Mouse (Mus musculus) layer of hippocampus, adult 6 months (tissue): ENCODE data around the gene Gm3127. TPM values are rescaled to one million over a fixed set of nuclear protein-coding genes. Genes with fewer than 3 reads are reported as not detected.

Source experiments
- long read RNA-seq, 2 experiments: library from polyadenylated mRNA; unstranded; transcript quantifications; one replicate each; pipeline ENCODE4 v2.0.0; 2019 to 2020
- polyA plus RNA-seq: library from polyadenylated mRNA; unstranded; fragments of <200 nt; fragmentation: Nextera tagmentation; gene quantifications from 2 replicates; pipeline ENCODE4 v1.2.3, GENCODE M21; 2021

Gene Gm3127
- not detected in 2 replicates for polyA plus RNA-seq
- long read RNA-seq, experiment 1: 0 reads
- long read RNA-seq, experiment 2: 0 reads

GRCm38 (mm10) chr14:4164730-4165129 lies at the start of gene Gm3127:
Gm3127 (plus strand) TSS chr14:4165030.

GRCm38 (mm10) chr14:4182491-4183210 lies 17.8 kb downstream of the Gm3127 start, which contains the start of gene Gm2974:
Gm2974 (plus strand) TSS chr14:4182576.

Other genes with a start within 250 kb of the Gm3127 start
- not detected in 2 replicates for gene Gm3029, start 233.3 kb upstream of the Gm3127 start, polyA plus RNA-seq
- gene Gm3095, start 201.5 kb upstream of the Gm3127 start, polyA plus RNA-seq: not detected in 2 replicates
- gene Gm3099, start 166.6 kb upstream of the Gm3127 start, polyA plus RNA-seq: not detected in 2 replicates
- gene Gm5796, start 141.1 kb upstream of the Gm3127 start, polyA plus RNA-seq: 0.14 and 0.20 TPM in 2 replicates
- not detected in 2 replicates for gene Gm3115, start 80.9 kb upstream of the Gm3127 start, polyA plus RNA-seq
- 0.30 TPM in 1 of 2 replicates, not detected in the other for gene Gm8108, start 54.5 kb upstream of the Gm3127 start, polyA plus RNA-seq
- gene Gm2974, start 17.5 kb downstream of the Gm3127 start, polyA plus RNA-seq: 1.5 TPM in 2 replicates
- not detected in 2 replicates for gene Gm3138, start 84.6 kb downstream of the Gm3127 start, polyA plus RNA-seq
- not detected in 2 replicates for gene Gm3149, start 152.3 kb downstream of the Gm3127 start, polyA plus RNA-seq
- gene 2610042L04Rik, start 169.7 kb downstream of the Gm3127 start, polyA plus RNA-seq: 0.44 and 0.53 TPM in 2 replicates
- gene Gm3159, start 232.5 kb downstream of the Gm3127 start, polyA plus RNA-seq: not detected in 2 replicates